Mouse (Mus musculus) liver, embryonic 12.5 days (tissue): ENCODE results near the gene Rfpl4b. TPM values are rescaled to one million over a fixed set of nuclear protein-coding genes. Genes with fewer than 3 reads are reported as not detected.
"Not testable (repeated sequence)": the region's sequence is repeated elsewhere in the genome, so short reads cannot be mapped to it uniquely, and the experiment has no call there.

Experiments
- ATAC-seq: fragments of 200-750 bp; cut with Nextera tagmentation; 2 replicates; pipeline ENCODE4 v1.8.0; 2017; ENCODE audit warnings: moderate number of reproducible peaks, mild to moderate bottlenecking, moderate library complexity
- H3K27ac ChIP-seq: fragments of 300-500 bp; sonication (generic); 2 replicates; pipeline ENCODE4 v1.5.1; 2016; ENCODE audit warnings: mild to moderate bottlenecking
- H3K27me3 ChIP-seq: fragments of 300-500 bp; sonication (generic); replicated peaks from 2 replicates; pipeline ENCODE4 v1.6.1; 2016; ENCODE audit warnings: mild to moderate bottlenecking, moderate library complexity
- H3K36me3 ChIP-seq: fragments of 300-500 bp; sonication (generic); 2 replicates; pipeline ENCODE4 v1.6.1; 2016; ENCODE audit warnings: mild to moderate bottlenecking, moderate library complexity
- H3K4me1 ChIP-seq: fragments of 300-500 bp; sonication (generic); 2 replicates; pipeline ENCODE4 v1.6.1; 2016
- H3K4me2 ChIP-seq: fragments of 300-500 bp; sonication (generic); 2 replicates; pipeline ENCODE4 v1.6.1; 2016; ENCODE audit warnings: mild to moderate bottlenecking, moderate library complexity
- H3K4me3 ChIP-seq: fragments of 300-500 bp; sonication (generic); 2 replicates; pipeline ENCODE4 v1.5.1; 2016; ENCODE audit warnings: mild to moderate bottlenecking, moderate library complexity
- H3K9ac ChIP-seq: fragments of 300-500 bp; sonication (generic); 2 replicates; pipeline ENCODE4 v1.6.1; 2016; ENCODE audit warnings: mild to moderate bottlenecking, moderate library complexity
- H3K9me3 ChIP-seq: fragments of 300-500 bp; sonication (generic); replicated peaks from 2 replicates; pipeline ENCODE4 v1.6.1; 2016; ENCODE audit warnings: mild to moderate bottlenecking, moderate library complexity
- WGBS: fragments of 180-500 bp; shearing (Covaris S2); methylation state at CpG from one replicate; pipeline ENCODE4 v1.1.7; 2016; ENCODE audit not compliant: insufficient replicate concordance; 5-methylcytosine and 5-hydroxymethylcytosine counted together
- polyA plus RNA-seq: library from polyadenylated mRNA; unstranded; fragments of >200 nt; fragmentation: Nextera tagmentation; extraction: Ambion mirVana; gene quantifications from 2 replicates; pipeline ENCODE4 v1.2.1, GENCODE M21; 2016

Rfpl4b gene
- not detected in 2 replicates for polyA plus RNA-seq

DNA sequence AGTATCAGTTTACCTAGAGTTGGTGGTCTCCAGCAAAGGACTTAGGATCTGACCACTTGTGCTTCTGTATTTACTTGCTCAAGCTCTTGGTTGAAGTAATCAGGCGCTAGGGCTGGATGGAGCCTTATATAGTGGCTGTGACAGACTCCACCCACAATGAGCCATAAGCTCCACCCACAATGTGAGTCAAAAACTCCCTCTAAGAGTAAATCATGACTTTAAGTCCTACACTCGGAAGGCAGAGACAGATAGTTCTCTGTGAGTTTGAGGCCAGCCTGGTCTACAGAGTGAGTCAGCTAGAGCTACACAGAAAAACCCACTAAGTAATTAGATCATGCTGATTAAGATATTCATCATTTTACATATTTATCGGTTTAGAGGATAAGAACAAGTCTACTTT lies at the start of gene Rfpl4b:
Gene Rfpl4b, minus strand, starts transcription at position 101 of the 400 bp plus-strand sequence.
- WGBS, result 57% methylated on average over 3 of the region's 3 CpGs
- no peaks in the 10 kb centered on the region for H3K27me3 ChIP-seq
- H3K4me1 ChIP-seq, result no peaks in the 10 kb centered on the region

DNA sequence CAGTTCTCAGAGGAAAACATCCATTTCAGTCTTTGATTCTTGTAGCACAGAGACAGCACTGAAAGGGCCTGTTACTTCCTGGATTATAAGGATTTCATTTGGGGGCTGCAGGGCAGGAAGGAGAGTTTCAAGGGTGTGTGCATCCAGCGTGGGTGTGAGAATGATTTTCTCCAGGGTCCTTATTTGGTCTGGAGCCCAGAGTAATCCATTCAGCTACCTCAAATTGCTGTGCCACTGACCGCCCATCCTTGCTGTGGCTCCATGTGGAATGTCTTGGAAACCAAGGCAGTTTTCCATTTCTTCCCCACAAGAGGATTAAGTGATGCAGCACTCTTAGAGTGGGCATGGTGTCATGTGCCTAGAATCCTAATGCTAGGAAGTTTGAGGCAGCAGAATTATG lies 33.6 kb upstream of the Rfpl4b start:
- H3K27ac ChIP-seq, result no peak overlapping the region
- H3K27me3 ChIP-seq, result no peaks in the 10 kb centered on the region
- no peaks in the 10 kb centered on the region for H3K36me3 ChIP-seq
- no peak overlapping the region for H3K9ac ChIP-seq
- ATAC-seq, result no peak
- H3K4me1 ChIP-seq, result no peaks in the 10 kb centered on the region
- WGBS, result 37% methylated on average over 2 of the region's 2 CpGs
- no peak overlapping the region for H3K4me3 ChIP-seq
- H3K9me3 ChIP-seq, result no peaks in the 10 kb centered on the region
- H3K4me2 ChIP-seq, result no peak overlapping the region

More for the DNA sequence above, at the start of gene Rfpl4b:
- no peak within 1 kb of the TSS for H3K4me2 ChIP-seq
- ATAC-seq, result no peak
- H3K36me3 ChIP-seq, result no peaks in the 10 kb centered on the region
- H3K9ac ChIP-seq, result no peak within 1 kb of the TSS
- H3K9me3 ChIP-seq, result no peaks in the 10 kb centered on the region
- no peak within 1 kb of the TSS for H3K27ac ChIP-seq
- H3K4me3 ChIP-seq, result no peak within 1 kb of the TSS

DNA sequence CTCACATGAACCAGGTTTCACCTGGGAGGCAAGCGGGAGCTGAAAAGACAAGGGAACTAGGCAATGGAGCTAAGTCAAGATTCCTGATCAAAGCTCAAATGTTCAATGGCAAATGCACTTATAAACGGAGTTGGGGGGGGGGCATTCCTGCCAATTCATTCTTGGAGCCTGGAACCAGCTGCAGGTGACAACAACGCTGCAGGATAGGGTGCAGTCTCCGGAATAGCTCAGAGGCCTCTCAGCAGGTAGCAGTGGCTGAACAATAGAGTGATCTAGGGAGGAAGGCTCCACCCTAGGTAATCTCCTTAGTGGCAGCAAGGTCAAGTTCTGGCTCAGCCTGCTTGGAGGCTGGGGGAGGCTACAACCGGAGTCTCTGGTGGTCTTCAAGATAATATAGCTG lies 28.4 kb upstream of the Rfpl4b start:
- not testable (repeated sequence) for H3K27ac ChIP-seq, H3K9ac ChIP-seq, H3K27me3 ChIP-seq, ATAC-seq, H3K36me3 ChIP-seq, H3K4me2 ChIP-seq, H3K9me3 ChIP-seq, H3K4me1 ChIP-seq, H3K4me3 ChIP-seq
- 41% methylated on average over 5 of the region's 5 CpGs for WGBS

DNA sequence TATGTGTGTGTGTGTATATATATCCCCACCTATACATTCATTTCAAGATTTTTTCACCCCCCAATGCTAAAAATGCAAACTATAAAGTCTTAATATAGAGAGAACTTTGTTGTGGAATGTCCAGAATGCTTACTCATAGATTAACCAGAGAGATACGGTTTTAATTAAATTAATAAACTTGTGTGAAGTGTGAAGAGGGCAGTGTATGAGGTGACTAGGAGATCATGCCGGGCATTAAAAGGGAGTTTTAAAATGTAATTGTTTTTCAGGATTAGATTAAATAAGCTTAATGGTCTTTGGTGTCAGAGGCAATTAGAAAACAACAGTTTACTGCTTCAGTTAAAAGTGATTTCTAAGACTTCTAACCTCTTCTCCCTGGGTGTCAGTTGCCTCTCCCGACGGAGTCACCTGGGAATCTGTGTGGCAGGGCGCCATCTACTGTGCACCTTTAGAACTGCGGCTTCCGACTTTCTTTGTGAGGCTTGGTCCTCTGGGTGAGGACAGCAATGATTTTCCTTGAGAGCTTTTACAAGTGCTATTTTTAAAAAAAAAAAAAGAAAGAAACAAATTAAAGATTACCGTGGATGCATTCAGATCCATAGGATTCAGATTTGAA lies 27.4 kb upstream of the Rfpl4b start:
- ATAC-seq, result no peak
- H3K27ac ChIP-seq, result no peak overlapping the region
- no peaks in the 10 kb centered on the region for H3K9me3 ChIP-seq
- H3K36me3 ChIP-seq, result no peaks in the 10 kb centered on the region
- H3K27me3 ChIP-seq, result no peaks in the 10 kb centered on the region
- WGBS, result 21% methylated on average over 8 of the region's 8 CpGs
- H3K9ac ChIP-seq, result no peak overlapping the region
- H3K4me1 ChIP-seq, result no peaks in the 10 kb centered on the region
- no peak overlapping the region for H3K4me2 ChIP-seq
- no peak overlapping the region for H3K4me3 ChIP-seq

DNA sequence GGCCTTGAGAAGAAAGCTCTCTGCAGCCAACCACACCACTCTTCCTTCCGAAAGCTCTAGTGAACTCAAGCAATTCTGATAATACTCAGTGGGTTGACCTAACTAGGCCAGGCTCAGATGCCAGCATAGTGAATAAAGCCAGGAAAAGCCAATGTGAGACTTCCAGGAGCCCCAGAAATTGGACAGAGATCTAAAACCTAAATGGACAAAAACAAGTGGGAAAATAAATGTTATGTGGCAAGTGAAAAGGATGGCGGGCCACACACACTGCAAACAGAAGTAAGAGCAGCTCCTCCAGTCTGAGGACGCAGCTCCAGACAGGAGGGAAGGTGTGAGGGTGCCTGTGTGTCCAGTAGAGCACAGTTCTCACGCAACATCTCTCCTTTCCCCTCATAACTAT lies 26.7 kb upstream of the Rfpl4b start:
- Histone ChIP-seq H3K27me3 (no peaks in the 10 kb centered on the region), H3K4me3 (no peak overlapping the region), H3K36me3 (no peaks in the 10 kb centered on the region), H3K9ac (no peak overlapping the region), H3K9me3 (no peaks in the 10 kb centered on the region), H3K4me1 (no peaks in the 10 kb centered on the region), H3K4me2 (no peak overlapping the region), H3K27ac (no peak overlapping the region)
- ATAC-seq, result no peak
- 65% methylated on average over 4 of the region's 4 CpGs for WGBS

DNA sequence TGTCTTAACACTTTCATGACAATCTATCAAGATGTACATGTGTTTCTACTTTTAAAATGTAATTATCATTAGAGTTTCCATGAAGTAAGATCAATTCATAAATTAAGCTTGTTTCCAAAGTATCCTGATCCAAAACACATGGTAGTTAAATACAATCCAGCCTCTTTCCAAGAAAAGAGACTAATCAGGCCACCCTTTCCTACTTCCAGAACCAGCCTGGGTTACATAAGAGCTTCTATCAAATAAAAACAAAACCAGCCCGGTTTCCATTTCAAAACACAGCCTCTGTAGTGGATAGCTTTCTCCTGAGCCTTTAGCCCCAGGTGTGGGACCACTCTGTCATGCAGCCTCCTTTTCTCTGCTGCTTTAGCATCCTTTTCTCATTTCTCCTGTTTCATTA lies 2.2 kb upstream of the Rfpl4b start:
- no peak overlapping the region for H3K9ac ChIP-seq
- no peaks in the 10 kb centered on the region for H3K4me1 ChIP-seq
- no peaks in the 10 kb centered on the region for H3K27me3 ChIP-seq
- no peak overlapping the region for H3K4me3 ChIP-seq
- no peak overlapping the region for H3K4me2 ChIP-seq
- no peak for ATAC-seq
- H3K27ac ChIP-seq, result no peak overlapping the region
- H3K36me3 ChIP-seq, result no peaks in the 10 kb centered on the region
- WGBS, result 29% methylated on average over 1 of the region's 1 CpGs
- H3K9me3 ChIP-seq, result no peaks in the 10 kb centered on the region

DNA sequence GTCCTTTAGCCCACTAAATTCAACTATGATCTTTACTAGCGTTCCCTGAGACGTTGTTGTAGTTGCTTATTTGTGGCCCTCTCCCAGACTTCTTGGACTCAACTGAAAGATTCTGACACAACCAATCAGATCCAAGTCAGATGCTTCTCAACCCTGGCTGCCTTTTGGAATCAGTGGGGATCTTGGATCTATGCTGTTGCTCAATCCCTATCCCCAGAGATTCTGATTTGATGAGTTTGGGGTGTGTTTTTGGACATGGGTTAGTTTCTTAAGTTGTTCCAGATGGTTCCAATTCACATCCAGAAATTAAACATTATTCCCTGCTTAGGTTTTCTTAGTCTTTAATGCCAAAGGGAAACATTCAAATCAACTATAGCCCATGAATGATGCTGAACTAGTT lies 15.5 kb downstream of the Rfpl4b start:
- Histone ChIP-seq H3K36me3 (no peaks in the 10 kb centered on the region), H3K4me3 (no peak overlapping the region), H3K4me2 (no peak overlapping the region), H3K9ac (no peak overlapping the region), H3K9me3 (no peaks in the 10 kb centered on the region), H3K27ac (no peak overlapping the region), H3K4me1 (no peaks in the 10 kb centered on the region), H3K27me3 (no peaks in the 10 kb centered on the region)
- ATAC-seq, result no peak
- 79% methylated on average over 2 of the region's 2 CpGs for WGBS

DNA sequence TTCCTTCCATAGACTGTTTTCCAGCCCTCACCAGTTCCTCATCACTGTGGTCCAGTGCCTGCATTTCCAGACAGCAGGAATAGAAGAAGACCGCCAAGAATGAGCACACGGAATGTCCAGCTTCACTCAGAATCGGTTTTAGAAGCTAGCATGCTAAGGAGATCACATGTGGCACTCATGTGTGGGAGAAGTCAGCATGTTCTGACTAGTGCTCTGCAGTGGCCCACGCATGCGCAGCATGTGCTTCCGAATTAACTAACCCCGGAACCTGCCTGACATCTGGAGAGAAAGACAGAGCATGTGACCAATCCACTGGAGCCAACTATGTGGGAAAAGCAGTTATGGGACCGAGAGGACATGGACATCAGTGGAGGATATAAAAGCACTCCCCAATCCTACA lies 17.5 kb downstream of the Rfpl4b start:
- Histone ChIP-seq H3K4me1 (no peaks in the 10 kb centered on the region), H3K27ac (no peak overlapping the region), H3K9me3 (no peaks in the 10 kb centered on the region), H3K36me3 (no peaks in the 10 kb centered on the region), H3K27me3 (no peaks in the 10 kb centered on the region), H3K4me2 (no peak overlapping the region), H3K4me3 (no peak overlapping the region), H3K9ac (no peak overlapping the region)
- ATAC-seq, result no peak
- WGBS, result 79% methylated on average over 8 of the region's 8 CpGs

DNA sequence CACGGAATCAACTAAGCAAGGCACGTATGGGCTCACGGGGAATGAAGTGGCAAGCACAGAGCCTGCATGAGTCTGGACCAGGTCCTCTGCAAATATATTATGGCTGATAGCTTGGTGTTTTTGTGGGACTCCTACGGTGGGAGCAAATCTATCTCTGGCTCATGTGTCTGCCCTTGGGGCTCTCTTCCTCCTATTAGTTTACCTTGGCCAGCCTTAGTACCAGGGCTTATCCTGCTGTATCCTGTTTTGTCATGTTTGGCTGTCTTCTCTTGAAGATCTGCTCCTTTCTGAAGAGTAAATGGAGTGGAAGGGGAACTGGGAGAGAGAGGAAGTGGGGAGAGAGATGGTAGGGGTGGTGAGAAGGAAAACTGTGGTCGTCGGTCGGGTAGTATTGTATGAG lies 18.3 kb downstream of the Rfpl4b start:
- ATAC-seq, result no peak
- Histone ChIP-seq H3K36me3 (no peaks in the 10 kb centered on the region), H3K27ac (no peak overlapping the region), H3K4me1 (no peaks in the 10 kb centered on the region), H3K9me3 (no peaks in the 10 kb centered on the region), H3K4me2 (no peak overlapping the region), H3K27me3 (no peaks in the 10 kb centered on the region), H3K4me3 (no peak overlapping the region), H3K9ac (no peak overlapping the region)
- WGBS, result 72% methylated on average over 7 of the region's 7 CpGs

DNA sequence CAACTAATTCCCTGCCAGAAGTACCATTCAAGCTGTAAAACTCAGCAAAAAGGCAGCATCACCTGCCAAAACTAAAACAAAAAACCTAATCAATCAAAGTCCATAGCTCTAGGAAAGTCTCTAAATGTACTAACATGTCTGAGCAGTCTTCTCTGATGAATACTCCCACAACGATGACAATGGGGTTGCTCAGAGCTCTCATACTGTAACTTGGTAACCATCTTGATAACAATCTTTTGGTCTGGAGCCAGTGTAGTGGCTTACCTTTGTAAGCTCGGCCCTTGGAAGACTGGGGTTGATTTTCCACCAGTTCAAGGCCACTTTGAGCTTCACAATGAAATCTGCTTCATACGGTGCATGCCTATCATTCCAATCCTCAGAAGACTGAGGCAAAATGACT lies 33.0 kb downstream of the Rfpl4b start:
- 59% methylated on average over 3 of the region's 3 CpGs for WGBS
- Histone ChIP-seq H3K27me3 (no peaks in the 10 kb centered on the region), H3K27ac (no peak overlapping the region), H3K9me3 (no peaks in the 10 kb centered on the region), H3K4me2 (no peak overlapping the region), H3K4me3 (no peak overlapping the region), H3K36me3 (no peaks in the 10 kb centered on the region), H3K9ac (no peak overlapping the region), H3K4me1 (no peaks in the 10 kb centered on the region)
- ATAC-seq, result no peak

Other genes with a start within 250 kb of the Rfpl4b start
- gene Lama4, start 143.7 kb upstream of the Rfpl4b start, polyA plus RNA-seq, result 2.8 and 3.2 TPM in 2 replicates